Mouse (Mus musculus) embryonic facial prominence, embryonic 14.5 days (tissue): ENCODE measurements around the gene Gdf3. TPM values are rescaled to one million over a fixed set of nuclear protein-coding genes. Genes with fewer than 3 reads are reported as not detected.

ENCODE experiments used
- ATAC-seq: fragments of 200-750 bp; cut with Nextera tagmentation; 2 replicates; pipeline ENCODE4 v1.8.0; 2017; ENCODE audit warnings: low read depth, moderate number of reproducible peaks, moderate TSS enrichment
- DNase-seq: peaks from one replicate; pipeline ENCODE4 v3.0.0-alpha.2; 2015; ENCODE audit warnings: low spot score
- H3K27ac ChIP-seq: fragments of 300-500 bp; sonication (generic); replicated peaks from 2 replicates; pipeline ENCODE4 v1.5.1; 2014; ENCODE audit warnings: low read depth, mild to moderate bottlenecking, low read length, moderate library complexity
- H3K27me3 ChIP-seq: fragments of 300-500 bp; sonication (generic); replicated peaks from 2 replicates; pipeline ENCODE4 v1.6.1; 2014; ENCODE audit warnings: low read length; ENCODE audit not compliant: control insufficient read depth, insufficient read depth
- H3K36me3 ChIP-seq: fragments of 300-500 bp; sonication (generic); 2 replicates; pipeline ENCODE4 v1.6.1; 2014; ENCODE audit warnings: low read length, mixed read lengths; ENCODE audit not compliant: control insufficient read depth, insufficient read depth
- H3K4me1 ChIP-seq: fragments of 300-500 bp; sonication (generic); 2 replicates; pipeline ENCODE4 v1.6.1; 2014; ENCODE audit warnings: antibody characterized with exemption, low read length; ENCODE audit not compliant: control insufficient read depth, insufficient read depth
- H3K4me2 ChIP-seq: fragments of 300-500 bp; sonication (generic); 2 replicates; pipeline ENCODE4 v1.6.1; 2014; ENCODE audit warnings: low read depth, mild to moderate bottlenecking, low read length, moderate library complexity, mixed read lengths
- H3K4me3 ChIP-seq: fragments of 300-500 bp; sonication (generic); 2 replicates; pipeline ENCODE4 v1.5.1; 2014; ENCODE audit warnings: low read depth, mild to moderate bottlenecking, low read length
- H3K9ac ChIP-seq: fragments of 300-500 bp; sonication (generic); 2 replicates; pipeline ENCODE4 v1.6.1; 2014; ENCODE audit warnings: low read depth, mild to moderate bottlenecking, low read length, moderate library complexity, mixed read lengths
- H3K9me3 ChIP-seq: fragments of 300-500 bp; sonication (generic); 2 replicates; pipeline ENCODE4 v1.6.1; 2016; ENCODE audit warnings: low read length; ENCODE audit not compliant: control insufficient read depth
- WGBS: fragments of 180-500 bp; shearing (Covaris S2); extraction: QIAGEN DNeasy Blood & Tissue Kit; methylation state at CpG from one replicate; pipeline ENCODE4 v1.1.7; 2014; 5-methylcytosine and 5-hydroxymethylcytosine counted together
- polyA plus RNA-seq: library from polyadenylated mRNA; unstranded; fragments of >200 nt; fragmentation: Nextera tagmentation; extraction: Ambion mirVana; gene quantifications from 2 replicates; pipeline ENCODE4 v1.2.1, GENCODE M21; 2014

The Gdf3 gene
- polyA plus RNA-seq, 1 experiment from 2014 or later, result not detected

DNA sequence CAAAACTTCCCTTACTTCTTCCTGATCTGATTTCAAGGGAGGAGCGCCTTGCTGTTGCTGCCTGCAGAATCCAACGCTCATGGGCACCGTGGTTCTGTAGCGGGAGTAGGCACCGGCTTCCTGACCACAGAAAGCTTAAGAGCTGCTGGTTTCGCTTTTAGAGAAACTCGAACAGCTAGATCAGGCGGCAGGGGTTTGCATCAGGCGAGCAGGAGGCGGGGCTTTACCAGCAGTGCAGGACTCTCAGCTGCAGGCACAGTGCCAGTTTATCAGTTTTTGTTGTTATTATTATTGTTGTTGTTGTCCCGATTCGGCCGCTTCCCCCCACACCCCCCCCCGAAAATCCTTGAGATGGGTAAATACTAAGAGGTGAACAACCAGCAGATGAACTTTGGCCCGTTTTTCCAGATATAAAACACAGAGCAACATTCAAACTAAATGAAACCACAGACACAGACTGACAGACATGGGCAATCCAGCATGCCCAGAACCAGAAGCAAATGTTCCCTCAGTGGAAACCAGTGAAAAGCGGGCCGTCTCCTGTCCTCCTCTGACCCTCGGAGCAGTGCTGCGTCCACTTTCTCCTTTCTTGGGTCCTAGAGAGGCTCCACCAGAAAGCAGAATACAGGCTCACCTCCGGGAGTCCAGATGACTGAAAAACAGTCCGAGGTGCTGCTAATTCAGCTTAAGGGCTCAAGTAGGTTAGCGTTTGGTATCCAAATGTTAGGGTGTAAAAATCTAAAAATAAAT, 7.5 kb downstream of the Gdf3 start, which contains the start of gene Apobec1:
Gene Apobec1, minus strand, starts transcription at position 203 of the 750 bp plus-strand sequence.
- peak within 1 kb of the TSS; percentile 42 for H3K4me3 ChIP-seq
- 5% methylated on average over 22 of the region's 22 CpGs for WGBS
- peak within 1 kb of the TSS; percentile 67; the same call in 1 of the 2 replicates for H3K27ac ChIP-seq
- no peaks in the 10 kb centered on the region for H3K27me3 ChIP-seq
- DNase-seq (peak; percentile 93), ATAC-seq (peak; percentile 74)
- peak within 1 kb of the TSS; percentile 65 for H3K4me2 ChIP-seq
- no peaks in the 10 kb centered on the region for H3K9me3 ChIP-seq
- no peaks in the 10 kb centered on the region for H3K4me1 ChIP-seq
- H3K36me3 ChIP-seq, result no peaks in the 10 kb centered on the region
- H3K9ac ChIP-seq, result peak within 1 kb of the TSS; percentile 55

DNA sequence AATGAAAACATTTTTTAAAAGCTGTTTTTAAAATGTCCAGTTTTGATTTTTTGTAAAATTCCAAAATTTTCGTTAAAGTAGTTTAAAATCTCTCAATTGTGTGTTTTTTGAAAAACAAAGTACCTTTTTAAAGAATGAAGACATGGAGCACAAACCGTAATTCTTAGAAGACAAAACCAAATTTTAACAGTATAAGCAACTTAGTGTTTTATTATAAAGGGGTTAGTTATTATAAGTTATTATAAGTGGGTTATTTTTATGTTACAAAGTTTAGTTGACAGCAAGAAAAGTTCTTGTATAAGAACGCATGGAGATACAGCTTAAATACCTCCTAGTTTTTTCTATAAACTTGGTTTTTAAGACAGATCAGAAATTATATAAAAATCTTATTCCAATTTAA, 8.3 kb downstream of the Gdf3 start:
- Histone ChIP-seq H3K4me2 (peak overlapping the region; percentile 65), H3K9ac (no peak overlapping the region), H3K27me3 (no peaks in the 10 kb centered on the region), H3K9me3 (no peaks in the 10 kb centered on the region), H3K36me3 (no peaks in the 10 kb centered on the region), H3K4me1 (no peaks in the 10 kb centered on the region), H3K27ac (no peak overlapping the region), H3K4me3 (peak overlapping the region; percentile 42)
- 82% methylated on average over 3 of the region's 3 CpGs for WGBS
- DNase-seq (no peak), ATAC-seq (no peak)

DNA sequence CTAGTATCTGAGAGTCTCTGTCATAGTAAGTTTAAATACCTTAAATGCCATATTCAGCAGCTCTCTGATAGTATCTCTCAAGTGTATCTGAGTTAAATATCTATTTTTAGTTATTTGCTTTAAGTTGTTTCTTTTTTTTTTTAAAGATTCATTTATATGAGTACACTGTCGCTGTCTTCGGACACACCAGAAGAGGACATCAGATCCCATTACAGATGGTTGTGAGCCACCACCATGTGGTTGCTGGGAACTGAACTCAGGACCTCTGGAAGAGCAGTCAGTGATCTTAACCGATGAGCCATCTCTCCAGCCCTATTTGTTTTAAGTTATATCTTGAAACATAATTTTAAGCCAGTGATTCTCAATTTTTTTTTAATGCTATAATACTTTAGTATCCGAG, 8.9 kb downstream of the Gdf3 start:
- 85% methylated on average over 4 of the region's 4 CpGs for WGBS
- H3K4me2 ChIP-seq, result no peak overlapping the region
- no peak overlapping the region for H3K4me3 ChIP-seq
- no peaks in the 10 kb centered on the region for H3K4me1 ChIP-seq
- DNase-seq, result no peak
- no peak overlapping the region for H3K27ac ChIP-seq
- no peaks in the 10 kb centered on the region for H3K27me3 ChIP-seq
- H3K9ac ChIP-seq, result no peak overlapping the region
- ATAC-seq, result no peak
- no peaks in the 10 kb centered on the region for H3K9me3 ChIP-seq
- H3K36me3 ChIP-seq, result no peaks in the 10 kb centered on the region

DNA sequence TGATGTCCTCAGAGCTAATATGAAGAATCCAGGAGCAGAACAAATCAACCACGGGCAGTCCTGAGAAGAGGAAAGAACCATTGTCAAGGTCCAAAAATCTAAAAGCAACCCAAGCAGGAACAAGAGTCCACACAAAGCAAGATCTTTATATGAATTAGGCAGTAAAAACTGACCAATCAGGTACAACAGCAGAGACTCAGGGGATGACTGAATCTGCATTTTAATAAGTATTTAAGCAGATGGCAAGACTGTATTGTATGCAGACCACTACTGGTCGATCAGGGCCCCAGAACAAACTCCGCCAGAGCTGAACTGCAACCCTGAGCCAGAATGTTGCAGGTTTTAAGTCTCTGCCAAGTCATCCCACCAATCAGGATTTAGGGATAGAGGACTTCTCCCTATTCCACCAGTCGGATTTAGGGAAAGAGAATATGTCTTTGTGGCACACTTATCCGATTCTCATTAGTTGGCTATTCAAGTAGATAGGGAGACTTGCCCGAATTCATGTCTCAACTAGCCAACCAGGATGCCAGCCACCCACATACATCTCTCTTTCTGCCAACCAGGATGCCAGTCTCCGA, 9.7 kb downstream of the Gdf3 start:
- WGBS, result 81% methylated on average over 7 of the region's 7 CpGs
- H3K4me3 ChIP-seq, result no peak overlapping the region
- H3K9me3 ChIP-seq, result no peaks in the 10 kb centered on the region
- no peak overlapping the region for H3K27ac ChIP-seq
- no peaks in the 10 kb centered on the region for H3K27me3 ChIP-seq
- H3K4me2 ChIP-seq, result no peak overlapping the region
- no peak overlapping the region for H3K9ac ChIP-seq
- H3K36me3 ChIP-seq, result no peaks in the 10 kb centered on the region
- no peak for DNase-seq
- ATAC-seq, result no peak
- no peaks in the 10 kb centered on the region for H3K4me1 ChIP-seq

DNA sequence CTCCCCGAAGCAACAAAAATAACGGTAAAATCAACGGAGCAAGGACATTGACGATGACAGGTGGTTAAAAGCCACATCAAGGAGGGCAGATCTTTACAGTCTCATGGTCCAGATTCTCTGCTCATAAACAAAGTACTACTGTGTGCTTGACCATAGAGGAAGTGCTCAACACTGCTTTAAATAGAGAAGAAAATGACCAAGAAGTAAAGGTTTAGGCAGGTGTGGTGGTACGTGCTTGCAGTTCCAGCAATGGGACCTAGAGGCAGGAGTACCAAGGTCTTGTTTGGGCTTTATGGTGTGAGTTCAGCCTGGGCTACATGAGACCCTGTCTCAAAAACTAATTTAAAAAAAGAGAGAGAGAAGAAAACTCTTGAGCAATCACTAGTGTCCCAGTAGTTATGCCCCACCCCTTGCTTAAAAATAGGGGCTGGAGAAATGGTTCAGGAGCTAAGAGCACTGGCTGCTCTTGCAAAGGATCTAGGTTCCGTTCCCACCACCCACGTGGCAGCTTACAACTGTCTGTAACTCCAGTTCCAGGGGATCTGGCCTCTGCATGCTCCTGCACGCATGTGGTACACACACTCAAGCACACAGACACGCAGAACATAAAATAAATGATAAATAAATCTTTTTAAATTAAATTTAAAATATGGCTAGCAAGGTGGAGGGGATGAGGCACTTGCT, 10.7 kb downstream of the Gdf3 start:
- 88% methylated on average over 9 of the region's 9 CpGs for WGBS
- Histone ChIP-seq H3K4me3 (no peak overlapping the region), H3K9ac (no peak overlapping the region), H3K36me3 (no peaks in the 10 kb centered on the region), H3K9me3 (no peaks in the 10 kb centered on the region), H3K27me3 (no peaks in the 10 kb centered on the region), H3K4me2 (no peak overlapping the region), H3K4me1 (no peaks in the 10 kb centered on the region), H3K27ac (no peak overlapping the region)
- ATAC-seq (no peak), DNase-seq (no peak)

DNA sequence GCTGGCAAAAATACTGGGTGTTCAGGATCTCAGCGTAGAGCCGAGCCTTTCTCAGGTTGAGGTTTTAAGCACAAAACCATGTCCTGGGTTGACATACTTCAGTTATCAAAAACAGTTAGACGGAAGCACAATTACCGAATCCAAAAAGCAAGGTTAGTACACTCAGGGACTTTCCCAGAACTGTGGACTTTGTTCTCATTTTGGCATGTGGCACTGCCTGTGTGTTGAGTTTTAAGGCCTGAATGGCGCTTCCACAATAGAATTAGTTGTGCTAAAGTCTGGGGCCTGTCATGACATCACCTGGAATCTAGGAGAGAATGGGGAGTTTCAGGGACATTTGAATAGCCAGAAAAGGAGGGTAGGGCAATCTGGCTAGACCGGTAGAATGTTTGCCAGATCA, 11.5 kb downstream of the Gdf3 start:
- ATAC-seq (no peak), DNase-seq (peak; percentile 9)
- Histone ChIP-seq H3K4me3 (no peak overlapping the region), H3K27ac (no peak overlapping the region), H3K9me3 (no peaks in the 10 kb centered on the region), H3K36me3 (no peaks in the 10 kb centered on the region), H3K9ac (no peak overlapping the region), H3K4me1 (no peaks in the 10 kb centered on the region), H3K4me2 (no peak overlapping the region), H3K27me3 (no peaks in the 10 kb centered on the region)
- 83% methylated on average over 6 of the region's 6 CpGs for WGBS

DNA sequence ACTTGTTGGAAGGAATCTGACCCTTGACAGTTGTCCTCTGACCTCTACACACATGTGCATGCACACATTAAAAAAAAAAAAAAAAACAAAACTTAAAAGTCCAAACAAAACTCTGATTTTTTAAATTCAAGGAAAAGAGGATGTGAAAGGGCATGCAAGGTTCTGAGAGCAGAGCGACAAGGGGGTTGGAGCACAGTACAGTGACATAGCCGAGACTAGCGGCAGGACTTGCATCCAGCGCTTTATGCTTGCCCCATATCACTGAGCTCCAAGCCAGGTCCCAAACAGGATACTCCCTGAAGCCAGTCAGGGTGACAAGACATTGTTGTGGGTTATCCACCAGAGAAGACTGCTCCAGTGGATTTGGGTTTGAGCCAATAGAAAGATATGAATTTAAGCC, 11.9 kb downstream of the Gdf3 start:
- DNase-seq (no peak), ATAC-seq (no peak)
- Histone ChIP-seq H3K9ac (no peak overlapping the region), H3K27ac (no peak overlapping the region), H3K4me1 (no peaks in the 10 kb centered on the region), H3K27me3 (no peaks in the 10 kb centered on the region), H3K4me3 (no peak overlapping the region), H3K4me2 (no peak overlapping the region), H3K9me3 (no peaks in the 10 kb centered on the region), H3K36me3 (no peaks in the 10 kb centered on the region)
- 91% methylated on average over 4 of the region's 4 CpGs for WGBS

DNA sequence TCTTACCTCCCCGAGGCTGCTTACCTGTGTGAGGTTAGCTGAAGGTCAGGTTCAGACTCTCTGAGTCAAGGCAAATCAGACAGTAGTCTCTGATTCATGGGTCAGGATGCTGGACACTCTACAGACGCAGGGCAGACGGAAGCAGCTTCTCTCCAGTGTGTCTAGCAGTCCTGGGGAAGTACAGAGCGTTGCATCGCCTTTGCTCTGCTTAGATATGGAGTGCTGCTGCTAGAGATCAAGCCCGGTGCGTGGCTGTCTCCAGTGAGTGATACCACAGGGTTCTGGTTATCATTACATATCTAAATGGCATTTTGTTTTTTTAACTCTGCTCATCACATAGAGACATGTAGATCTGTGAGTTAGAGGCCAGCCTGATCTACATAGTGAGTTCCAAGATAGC, 13.3 kb downstream of the Gdf3 start:
- H3K27ac ChIP-seq, result no peak overlapping the region
- 78% methylated on average over 7 of the region's 7 CpGs for WGBS
- H3K9ac ChIP-seq, result no peak overlapping the region
- no peaks in the 10 kb centered on the region for H3K27me3 ChIP-seq
- H3K9me3 ChIP-seq, result no peaks in the 10 kb centered on the region
- ATAC-seq, result no peak
- no peaks in the 10 kb centered on the region for H3K4me1 ChIP-seq
- H3K36me3 ChIP-seq, result no peaks in the 10 kb centered on the region
- H3K4me3 ChIP-seq, result no peak overlapping the region
- no peak overlapping the region for H3K4me2 ChIP-seq
- no peak for DNase-seq
